Mouse (Mus musculus) intestine, embryonic 14.5 days (tissue): ENCODE measurements around the gene Acot7. TPM values are rescaled to one million over a fixed set of nuclear protein-coding genes. Genes with fewer than 3 reads are reported as not detected.

Experiments used
- ATAC-seq: fragments of 200-750 bp; cut with Nextera tagmentation; replicated peaks from 2 replicates; pipeline ENCODE4 v1.8.0; 2017; ENCODE audit warnings: low read depth, moderate number of reproducible peaks, moderate TSS enrichment, moderate library complexity; ENCODE audit not compliant: low FRiP score, low TSS enrichment
- DNase-seq: peaks from one replicate; pipeline ENCODE4 v3.0.0-alpha.2; 2018; ENCODE audit warnings: low spot score
- H3K27ac ChIP-seq: fragments of 300-500 bp; sonication (generic); 2 replicates; pipeline ENCODE4 v1.5.1; 2014; ENCODE audit warnings: low read depth, mild to moderate bottlenecking, control low read depth
- H3K27me3 ChIP-seq: fragments of 300-500 bp; sonication (generic); replicated peaks from 2 replicates; pipeline ENCODE4 v1.6.1; 2014; ENCODE audit warnings: low read length, control low read depth; ENCODE audit not compliant: control insufficient read depth, insufficient read depth
- H3K36me3 ChIP-seq: fragments of 300-500 bp; sonication (generic); 2 replicates; pipeline ENCODE4 v1.6.1; 2014; ENCODE audit warnings: low read length, control low read depth; ENCODE audit not compliant: control insufficient read depth, insufficient read depth
- H3K4me1 ChIP-seq: fragments of 300-500 bp; sonication (generic); replicated peaks from 2 replicates; pipeline ENCODE4 v1.6.1; 2014; ENCODE audit warnings: low read length, control low read depth, mixed read lengths; ENCODE audit not compliant: control insufficient read depth, insufficient read depth
- H3K4me2 ChIP-seq: fragments of 300-500 bp; sonication (generic); 2 replicates; pipeline ENCODE4 v1.6.1; 2014; ENCODE audit warnings: low read length
- H3K4me3 ChIP-seq: fragments of 300-500 bp; sonication (generic); 2 replicates; pipeline ENCODE4 v1.5.1; 2014; ENCODE audit warnings: low read depth, low read length, control low read depth, mixed read lengths
- H3K9ac ChIP-seq: fragments of 300-500 bp; sonication (generic); 2 replicates; pipeline ENCODE4 v1.6.1; 2014; ENCODE audit warnings: mild to moderate bottlenecking, low read length
- H3K9me3 ChIP-seq: fragments of 300-500 bp; sonication (generic); 2 replicates; pipeline ENCODE4 v1.6.1; 2016; ENCODE audit warnings: low read length, control low read depth; ENCODE audit not compliant: control insufficient read depth
- WGBS: fragments of 180-500 bp; shearing (Covaris S2); extraction: QIAGEN DNeasy Blood & Tissue Kit; methylation state at CpG from one replicate; pipeline ENCODE4 v1.1.7; 2014; 5-methylcytosine and 5-hydroxymethylcytosine counted together
- polyA plus RNA-seq: library from polyadenylated mRNA; unstranded; fragments of >200 nt; fragmentation: Nextera tagmentation; extraction: Ambion mirVana; gene quantifications from 2 replicates; pipeline ENCODE4 v1.2.1, GENCODE M21; 2014

Gene Acot7
- polyA plus RNA-seq, 1 experiment from 2014 or later: 61.5 TPM

GRCm38 (mm10) chr4:152170286-152170685, 7.6 kb upstream of the Acot7 start:
- no peak overlapping the region for H3K9ac ChIP-seq
- no peaks in the 10 kb centered on the region for H3K9me3 ChIP-seq
- 76% methylated on average over 10 of the region's 10 CpGs for WGBS
- H3K36me3 ChIP-seq: no peaks in the 10 kb centered on the region
- H3K4me2 ChIP-seq: no peak overlapping the region
- ATAC-seq: no peak
- DNase-seq: no peak
- H3K27ac ChIP-seq: no peak overlapping the region
- H3K27me3 ChIP-seq: 0 out of 2 replicates have a peak, but pooled peaks cover 10% of the 10 kb centered on the region
- H3K4me3 ChIP-seq: no peak overlapping the region
- H3K4me1 ChIP-seq: no peaks in the 10 kb centered on the region

- ATAC-seq (no peak), DNase-seq (no peak)
- H3K36me3 ChIP-seq: no peaks in the 10 kb centered on the region
- 0 out of 2 replicates have a peak, but pooled peaks cover 14% of the 10 kb centered on the region for H3K27me3 ChIP-seq
- no peaks in the 10 kb centered on the region for H3K9me3 ChIP-seq
- WGBS: 84% methylated on average over 6 of the region's 6 CpGs
- H3K4me2 ChIP-seq: no peak overlapping the region
- H3K9ac ChIP-seq: no peak overlapping the region
- no peak overlapping the region for H3K27ac ChIP-seq
- H3K4me1 ChIP-seq: no peaks in the 10 kb centered on the region
- no peak overlapping the region for H3K4me3 ChIP-seq
Observed at GRCm38 (mm10) chr4:152171543-152171942, 6.4 kb upstream of the Acot7 start.

- ATAC-seq: no peak
- Histone ChIP-seq H3K4me1 (peaks cover 5% of the 10 kb centered on the region; the same call in 1 of the 2 replicates), H3K27me3 (0 out of 2 replicates have a peak, but pooled peaks cover 14% of the 10 kb centered on the region), H3K4me2 (no peak overlapping the region), H3K27ac (no peak overlapping the region), H3K36me3 (no peaks in the 10 kb centered on the region), H3K4me3 (no peak overlapping the region), H3K9me3 (no peaks in the 10 kb centered on the region), H3K9ac (no peak overlapping the region)
- peak; percentile 90 for DNase-seq
- 0% methylated on average over 5 of the region's 5 CpGs for WGBS
Observed at GRCm38 (mm10) chr4:152173041-152173440, 4.9 kb upstream of the Acot7 start.

- ATAC-seq: no peak
- no peak overlapping the region for H3K4me3 ChIP-seq
- H3K36me3 ChIP-seq: no peaks in the 10 kb centered on the region
- H3K4me2 ChIP-seq: no peak overlapping the region
- H3K27me3 ChIP-seq: peaks cover 20% of the 10 kb centered on the region
- H3K9ac ChIP-seq: no peak overlapping the region
- no peak for DNase-seq
- H3K27ac ChIP-seq: no peak overlapping the region
- 74% methylated on average over 9 of the region's 9 CpGs for WGBS
- H3K4me1 ChIP-seq: peaks cover 11% of the 10 kb centered on the region; the same call in 1 of the 2 replicates
- no peaks in the 10 kb centered on the region for H3K9me3 ChIP-seq
Observed at GRCm38 (mm10) chr4:152173956-152174355, 4.0 kb upstream of the Acot7 start.

- no peak for DNase-seq
- Histone ChIP-seq H3K4me2 (no peak overlapping the region), H3K27me3 (peaks cover 26% of the 10 kb centered on the region), H3K27ac (no peak overlapping the region), H3K4me3 (no peak overlapping the region), H3K36me3 (no peaks in the 10 kb centered on the region), H3K4me1 (peaks cover 13% of the 10 kb centered on the region; the same call in 1 of the 2 replicates), H3K9ac (no peak overlapping the region), H3K9me3 (no peaks in the 10 kb centered on the region)
- WGBS: 67% methylated on average over 3 of the region's 3 CpGs
- ATAC-seq: no peak
Observed at GRCm38 (mm10) chr4:152176638-152177037, 1.3 kb upstream of the Acot7 start.

- H3K4me3 ChIP-seq: peak overlapping the region; percentile 63
- no peak for DNase-seq
- no peak for ATAC-seq
- no peaks in the 10 kb centered on the region for H3K9me3 ChIP-seq
- peak overlapping the region; percentile 87 for H3K9ac ChIP-seq
- peaks cover 13% of the 10 kb centered on the region; the same call in 1 of the 2 replicates for H3K4me1 ChIP-seq
- peaks cover 26% of the 10 kb centered on the region for H3K27me3 ChIP-seq
- peak overlapping the region; percentile 90 for H3K4me2 ChIP-seq
- WGBS: 63% methylated on average over 6 of the region's 6 CpGs
- H3K36me3 ChIP-seq: no peaks in the 10 kb centered on the region
- H3K27ac ChIP-seq: peak overlapping the region; percentile 71; the same call in 1 of the 2 replicates
Observed at GRCm38 (mm10) chr4:152177174-152177536, 779 bp upstream of the Acot7 start.

GRCm38 (mm10) chr4:152178344-152178864, 470 bp downstream of the Acot7 start:
- Histone ChIP-seq H3K4me3 (peak overlapping the region; percentile 63), H3K36me3 (no peaks in the 10 kb centered on the region), H3K9me3 (no peaks in the 10 kb centered on the region), H3K27me3 (peaks cover 26% of the 10 kb centered on the region), H3K27ac (no peak overlapping the region), H3K4me1 (peaks cover 13% of the 10 kb centered on the region; the same call in 1 of the 2 replicates), H3K9ac (peak overlapping the region; percentile 37), H3K4me2 (peak overlapping the region; percentile 90)
- peak; percentile 70 for ATAC-seq
- no peak for DNase-seq
- under 1% methylated on average over 34 of the region's 35 CpGs for WGBS

GRCm38 (mm10) chr4:152178916-152179705, 1.2 kb downstream of the Acot7 start:
- ATAC-seq (no peak), DNase-seq (no peak)
- H3K9me3 ChIP-seq: no peaks in the 10 kb centered on the region
- peak overlapping the region; percentile 90 for H3K4me2 ChIP-seq
- H3K4me1 ChIP-seq: peaks cover 13% of the 10 kb centered on the region; the same call in 1 of the 2 replicates
- H3K36me3 ChIP-seq: no peaks in the 10 kb centered on the region
- peak overlapping the region; percentile 63 for H3K4me3 ChIP-seq
- peak overlapping the region; percentile 37; the same call in 1 of the 2 replicates for H3K9ac ChIP-seq
- 30% methylated on average over 16 of the region's 16 CpGs for WGBS
- H3K27me3 ChIP-seq: peaks cover 19% of the 10 kb centered on the region
- H3K27ac ChIP-seq: no peak overlapping the region
